Mouse (Mus musculus): ENCODE measurements around the gene Dab2ip. TPM values are rescaled to one million over a fixed set of nuclear protein-coding genes. Genes with fewer than 3 reads are reported as not detected.

The Dab2ip gene
- polyA plus RNA-seq, 1 experiment from 2014 or later, result 44.0 TPM

DNA sequence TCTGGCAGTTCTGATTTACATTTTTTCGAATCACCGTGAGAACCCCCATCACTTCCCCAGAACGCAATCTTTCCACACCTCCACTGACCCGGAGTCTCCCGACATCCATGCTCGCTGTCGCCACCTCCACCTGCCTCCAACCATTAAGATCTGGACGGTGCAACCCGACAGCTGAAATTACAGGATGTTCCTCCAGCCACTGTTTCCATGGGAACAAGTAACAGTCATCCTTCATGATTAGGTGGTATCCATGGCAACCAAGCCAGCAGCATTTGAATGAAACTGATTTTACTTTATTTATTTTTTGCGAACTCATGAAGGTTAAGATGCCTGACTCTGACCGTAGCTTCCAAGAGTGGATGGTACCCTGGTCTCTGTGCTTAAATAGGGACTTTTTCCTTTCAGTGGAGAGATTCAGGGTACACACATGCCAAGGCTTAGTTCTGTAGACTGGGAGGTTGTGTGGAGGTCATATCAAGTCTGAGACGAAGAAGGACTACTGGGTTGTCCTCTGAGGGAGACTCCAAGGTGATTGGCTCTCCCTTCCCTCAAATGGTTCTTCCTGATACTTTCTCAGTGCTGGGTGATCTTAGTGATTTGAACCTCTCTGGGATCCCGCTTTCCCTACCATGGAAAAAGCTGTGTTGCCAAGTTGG lies 79.9 kb downstream of the Dab2ip start:
- H3K4me1 ChIP-seq (replicated peaks), result peaks cover 43% of the 10 kb centered on the region
- no peaks in the 10 kb centered on the region for H3K36me3 ChIP-seq
- H3K4me2 ChIP-seq, result no peak overlapping the region
- H3K4me3 ChIP-seq, result no peak overlapping the region
- H3K9ac ChIP-seq, result no peak overlapping the region
- H3K9me3 ChIP-seq (replicated peaks), result no peaks in the 10 kb centered on the region
- ATAC-seq (replicated peaks; ENCODE audit: insufficient number of reproducible peaks, insufficient read depth, low FRiP score, low read depth), result no peak
- 61% methylated on average over 13 of the region's 13 CpGs for WGBS
- H3K27me3 ChIP-seq, result no peaks in the 10 kb centered on the region
- no peak overlapping the region for H3K27ac ChIP-seq

DNA sequence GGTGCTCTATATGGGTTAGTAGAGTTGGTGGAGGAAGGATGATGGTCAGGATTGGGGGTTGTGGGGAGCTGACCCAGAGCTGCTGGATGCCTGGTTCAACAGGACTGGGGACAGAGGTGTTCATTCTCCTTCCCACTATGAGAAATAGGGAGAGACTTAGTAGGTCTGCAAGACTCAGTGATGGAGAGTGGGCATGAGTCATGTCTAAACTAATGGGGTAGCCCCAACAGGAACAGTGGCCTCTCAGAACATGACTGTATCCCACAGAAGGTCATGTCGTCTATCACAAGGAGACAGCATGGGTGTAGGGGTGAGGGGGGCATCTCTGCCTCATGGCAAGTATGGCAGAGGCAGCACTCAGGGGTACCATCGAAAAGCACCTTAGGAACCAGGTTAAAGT lies 81.7 kb downstream of the Dab2ip start:
- Histone ChIP-seq H3K9ac (no peak overlapping the region), H3K4me1 (replicated peaks) (peaks cover 30% of the 10 kb centered on the region), H3K27me3 (no peaks in the 10 kb centered on the region), H3K27ac (no peak overlapping the region), H3K4me2 (no peak overlapping the region), H3K4me3 (no peak overlapping the region), H3K9me3 (replicated peaks) (no peaks in the 10 kb centered on the region), H3K36me3 (peaks cover 9% of the 10 kb centered on the region; the same call in 1 of the 2 replicates)
- ATAC-seq (replicated peaks; ENCODE audit: insufficient number of reproducible peaks, insufficient read depth, low FRiP score, low read depth), result no peak
- WGBS, result 67% methylated on average over 2 of the region's 2 CpGs

DNA sequence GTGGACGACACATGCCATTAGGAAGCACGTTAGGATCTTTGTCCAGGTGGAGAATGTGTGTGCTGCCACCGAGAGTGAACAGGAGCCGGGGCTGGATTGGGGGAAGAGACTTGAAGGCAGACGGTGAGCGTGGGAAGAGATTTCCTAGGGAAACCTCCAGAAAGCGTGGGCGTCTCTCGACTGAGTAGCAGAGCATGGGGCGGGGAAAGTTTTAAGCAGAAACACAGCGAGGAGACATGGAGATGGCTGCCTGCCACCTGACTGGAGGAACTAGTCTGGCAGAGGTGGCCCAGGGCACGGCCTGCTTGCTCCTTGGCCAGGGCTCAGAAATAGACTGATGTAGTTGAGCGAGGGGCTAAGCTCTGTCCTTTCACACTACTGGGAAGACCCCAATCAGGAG lies 82.5 kb downstream of the Dab2ip start:
- no peak for ATAC-seq (replicated peaks; ENCODE audit: insufficient number of reproducible peaks, insufficient read depth, low FRiP score, low read depth)
- Histone ChIP-seq H3K27me3 (no peaks in the 10 kb centered on the region), H3K27ac (0 out of 2 replicates have a peak overlapping the region, but pooled peaks have one; percentile 0), H3K36me3 (peaks cover 11% of the 10 kb centered on the region; the same call in 1 of the 2 replicates), H3K9me3 (replicated peaks) (no peaks in the 10 kb centered on the region), H3K4me3 (no peak overlapping the region), H3K4me2 (no peak overlapping the region), H3K4me1 (replicated peaks) (peaks cover 25% of the 10 kb centered on the region), H3K9ac (no peak overlapping the region)
- 53% methylated on average over 13 of the region's 13 CpGs for WGBS

DNA sequence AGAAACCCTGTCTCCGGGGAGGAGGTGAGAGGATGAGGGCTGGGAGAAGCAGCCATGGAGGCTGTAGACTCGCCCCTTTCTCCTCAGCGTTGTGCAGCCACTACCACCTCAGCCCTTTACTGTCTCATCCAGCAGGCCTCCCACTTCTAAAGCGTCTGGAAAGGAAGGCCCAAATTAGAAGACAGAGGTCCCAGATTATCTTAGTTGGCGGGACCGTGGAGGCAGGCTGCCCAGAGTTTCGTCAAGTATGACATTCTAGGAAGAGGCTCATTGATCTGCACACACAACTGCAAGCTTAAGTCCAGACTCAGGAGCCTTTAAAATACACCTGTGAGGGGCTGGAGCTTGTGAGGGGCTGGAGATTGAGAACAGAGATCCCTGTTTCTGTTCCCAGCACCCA lies 84.2 kb downstream of the Dab2ip start:
- Histone ChIP-seq H3K9ac (no peak overlapping the region), H3K4me2 (no peak overlapping the region), H3K4me3 (no peak overlapping the region), H3K9me3 (replicated peaks) (no peaks in the 10 kb centered on the region), H3K36me3 (peaks cover 11% of the 10 kb centered on the region; the same call in 1 of the 2 replicates), H3K27me3 (no peaks in the 10 kb centered on the region), H3K4me1 (replicated peaks) (peaks cover 37% of the 10 kb centered on the region), H3K27ac (0 out of 2 replicates have a peak overlapping the region, but pooled peaks have one; percentile 5)
- 0 out of 2 replicates have a peak, but pooled peaks have one; percentile 19 for ATAC-seq (replicated peaks; ENCODE audit: insufficient number of reproducible peaks, insufficient read depth, low FRiP score, low read depth)
- 43% methylated on average over 7 of the region's 7 CpGs for WGBS

DNA sequence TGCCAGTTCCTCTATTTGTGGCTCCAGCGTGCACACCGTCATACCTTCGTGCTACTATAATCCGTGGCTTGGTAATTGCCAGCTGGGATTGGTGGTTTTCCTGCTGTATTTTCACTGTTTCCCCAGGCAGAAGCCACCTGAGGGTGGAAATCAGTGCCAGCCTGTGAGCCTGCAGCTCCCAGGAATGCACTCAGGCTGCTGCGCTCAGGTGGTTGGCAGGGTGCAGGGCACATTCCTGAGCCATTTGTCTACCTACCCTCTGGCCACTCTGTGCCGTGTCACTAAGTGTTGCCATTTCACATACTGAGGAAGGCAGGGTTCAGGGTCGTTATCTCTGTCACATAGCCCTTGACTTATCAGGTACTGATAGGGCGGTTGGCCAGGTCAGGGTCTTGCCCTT lies 88.5 kb downstream of the Dab2ip start:
- no peak overlapping the region for H3K4me2 ChIP-seq
- no peak overlapping the region for H3K9ac ChIP-seq
- H3K4me1 ChIP-seq (replicated peaks), result peaks cover 44% of the 10 kb centered on the region
- WGBS, result 65% methylated on average over 8 of the region's 8 CpGs
- H3K27me3 ChIP-seq, result no peaks in the 10 kb centered on the region
- H3K4me3 ChIP-seq, result no peak overlapping the region
- ATAC-seq (replicated peaks; ENCODE audit: insufficient number of reproducible peaks, insufficient read depth, low FRiP score, low read depth), result no peak
- H3K36me3 ChIP-seq, result peaks cover 11% of the 10 kb centered on the region; the same call in 1 of the 2 replicates
- H3K9me3 ChIP-seq (replicated peaks), result no peaks in the 10 kb centered on the region
- H3K27ac ChIP-seq, result no peak overlapping the region

DNA sequence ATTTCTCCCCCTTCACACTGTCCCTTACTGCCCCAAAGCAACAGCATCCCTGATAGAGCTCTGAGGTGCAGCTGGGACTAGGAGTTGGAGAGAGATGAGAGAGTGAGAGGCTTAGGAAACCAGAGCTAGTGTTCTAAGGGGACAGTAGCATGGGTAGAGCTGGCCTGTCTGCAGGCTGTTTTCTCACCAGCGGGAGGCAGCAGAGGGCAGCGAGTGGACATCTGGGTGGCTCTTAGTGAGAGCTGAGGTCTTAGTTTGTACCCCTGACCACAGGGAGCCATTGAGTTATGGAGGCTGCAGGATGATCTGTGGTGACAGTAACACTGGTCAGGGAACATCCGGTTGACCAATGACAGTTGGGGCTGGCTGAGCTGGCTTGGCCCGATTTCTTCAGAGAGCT lies 91.6 kb downstream of the Dab2ip start:
- no peak overlapping the region for H3K4me3 ChIP-seq
- H3K9me3 ChIP-seq (replicated peaks), result no peaks in the 10 kb centered on the region
- ATAC-seq (replicated peaks; ENCODE audit: insufficient number of reproducible peaks, insufficient read depth, low FRiP score, low read depth), result peak; percentile 45; the same call in 1 of the 2 replicates
- H3K9ac ChIP-seq, result no peak overlapping the region
- H3K4me2 ChIP-seq, result no peak overlapping the region
- peaks cover 46% of the 10 kb centered on the region for H3K4me1 ChIP-seq (replicated peaks)
- peaks cover 3% of the 10 kb centered on the region; the same call in 1 of the 2 replicates for H3K36me3 ChIP-seq
- WGBS, result 41% methylated on average over 4 of the region's 4 CpGs
- H3K27ac ChIP-seq, result no peak overlapping the region
- H3K27me3 ChIP-seq, result no peaks in the 10 kb centered on the region

DNA sequence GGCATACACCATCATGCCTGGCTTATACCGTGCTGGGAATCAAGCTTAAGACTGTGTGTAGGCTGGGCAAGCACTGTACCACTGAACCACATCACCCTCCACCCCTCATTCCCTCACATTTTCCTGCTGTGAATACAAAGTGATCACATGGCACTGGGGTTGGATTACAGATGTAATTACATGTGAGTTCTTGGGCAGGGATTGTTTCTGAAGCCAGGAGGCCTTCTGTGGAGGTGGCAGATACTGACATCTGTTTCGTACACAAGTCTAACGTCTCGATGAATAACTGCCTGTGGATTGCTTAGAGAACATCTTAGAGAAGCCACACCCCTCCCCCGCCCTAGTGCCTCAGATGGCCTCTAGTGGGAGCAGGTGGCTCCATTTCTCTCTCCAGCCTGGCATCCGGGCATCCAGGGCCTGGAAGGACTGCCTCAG lies 93.2 kb downstream of the Dab2ip start:
- no peaks in the 10 kb centered on the region for H3K36me3 ChIP-seq
- 62% methylated on average over 6 of the region's 6 CpGs for WGBS
- no peak overlapping the region for H3K4me2 ChIP-seq
- no peak for ATAC-seq (replicated peaks; ENCODE audit: insufficient number of reproducible peaks, insufficient read depth, low FRiP score, low read depth)
- no peak overlapping the region for H3K4me3 ChIP-seq
- no peak overlapping the region for H3K27ac ChIP-seq
- H3K9ac ChIP-seq, result no peak overlapping the region
- no peaks in the 10 kb centered on the region for H3K9me3 ChIP-seq (replicated peaks)
- no peaks in the 10 kb centered on the region for H3K27me3 ChIP-seq
- H3K4me1 ChIP-seq (replicated peaks), result peaks cover 51% of the 10 kb centered on the region

DNA sequence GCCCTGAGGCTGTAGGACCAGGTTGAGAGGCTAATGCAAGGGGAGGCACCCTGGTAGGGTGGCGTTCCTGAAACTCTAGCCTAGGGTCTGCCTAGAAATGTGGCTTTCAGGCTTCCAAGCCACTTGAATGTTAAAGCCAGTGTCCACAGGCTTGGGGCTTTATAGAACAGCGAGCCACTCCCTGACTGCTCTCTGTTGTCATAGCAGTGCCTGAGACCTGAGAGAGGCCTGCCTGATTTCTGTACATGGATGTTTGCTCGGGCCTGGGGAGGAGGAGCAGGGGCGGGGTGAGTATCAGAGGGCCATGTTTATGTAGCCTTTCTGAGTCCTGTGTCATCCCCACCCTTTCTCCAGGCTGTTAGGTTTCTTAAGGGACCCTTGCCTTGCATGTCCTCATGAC lies 94.9 kb downstream of the Dab2ip start:
- ATAC-seq (replicated peaks; ENCODE audit: insufficient number of reproducible peaks, insufficient read depth, low FRiP score, low read depth), result no peak
- Histone ChIP-seq H3K27me3 (no peaks in the 10 kb centered on the region), H3K27ac (no peak overlapping the region), H3K9me3 (replicated peaks) (no peaks in the 10 kb centered on the region), H3K4me1 (replicated peaks) (peaks cover 50% of the 10 kb centered on the region), H3K9ac (no peak overlapping the region), H3K4me3 (no peak overlapping the region), H3K4me2 (no peak overlapping the region), H3K36me3 (no peaks in the 10 kb centered on the region)
- 70% methylated on average over 4 of the region's 4 CpGs for WGBS

DNA sequence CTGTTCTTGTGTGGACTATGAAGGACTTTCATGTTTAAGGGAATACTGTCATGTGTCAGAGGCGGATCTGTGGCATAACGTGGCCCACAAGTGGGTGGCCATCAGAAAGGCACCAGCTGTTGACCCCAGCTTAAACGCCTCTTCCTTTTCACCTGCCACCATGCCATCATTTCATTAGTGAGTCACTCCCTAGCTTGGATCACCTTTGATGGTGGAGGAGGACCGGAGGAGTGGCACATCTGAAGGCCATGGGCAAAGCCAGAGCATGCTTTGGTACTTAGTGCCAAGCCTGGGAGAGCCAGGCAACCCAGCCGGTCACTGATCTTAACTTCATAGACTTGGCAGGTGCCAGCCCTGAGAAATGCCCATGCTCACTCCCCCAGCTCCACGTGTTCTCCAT lies 96.7 kb downstream of the Dab2ip start:
- Histone ChIP-seq H3K9ac (no peak overlapping the region), H3K9me3 (replicated peaks) (no peaks in the 10 kb centered on the region), H3K27ac (no peak overlapping the region), H3K36me3 (no peaks in the 10 kb centered on the region), H3K4me1 (replicated peaks) (peaks cover 62% of the 10 kb centered on the region), H3K4me3 (no peak overlapping the region), H3K27me3 (no peaks in the 10 kb centered on the region), H3K4me2 (no peak overlapping the region)
- WGBS, result 80% methylated on average over 6 of the region's 6 CpGs
- ATAC-seq (replicated peaks; ENCODE audit: insufficient number of reproducible peaks, insufficient read depth, low FRiP score, low read depth), result no peak

DNA sequence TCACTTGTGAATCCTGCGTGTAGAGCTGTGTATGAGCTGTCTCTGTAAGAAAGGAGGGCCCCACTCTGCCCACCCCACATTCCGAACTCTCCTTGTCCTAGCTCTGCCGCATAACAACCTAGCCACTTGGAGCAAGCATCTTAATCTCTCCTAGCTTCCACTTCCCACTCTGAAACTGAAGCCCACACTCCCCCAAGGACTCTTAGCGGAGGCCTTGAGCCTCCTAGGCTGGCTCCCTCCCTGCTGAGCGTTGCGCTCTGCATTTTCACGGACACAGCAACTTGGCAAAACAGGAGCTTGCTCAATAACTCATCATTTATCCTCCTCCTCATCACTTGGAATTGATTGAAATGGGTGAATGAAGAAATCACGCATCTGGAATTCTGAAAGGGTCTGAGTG lies 97.9 kb downstream of the Dab2ip start:
- Histone ChIP-seq H3K27ac (no peak overlapping the region), H3K4me1 (replicated peaks) (peaks cover 61% of the 10 kb centered on the region)
- WGBS, result 57% methylated on average over 8 of the region's 8 CpGs

DNA sequence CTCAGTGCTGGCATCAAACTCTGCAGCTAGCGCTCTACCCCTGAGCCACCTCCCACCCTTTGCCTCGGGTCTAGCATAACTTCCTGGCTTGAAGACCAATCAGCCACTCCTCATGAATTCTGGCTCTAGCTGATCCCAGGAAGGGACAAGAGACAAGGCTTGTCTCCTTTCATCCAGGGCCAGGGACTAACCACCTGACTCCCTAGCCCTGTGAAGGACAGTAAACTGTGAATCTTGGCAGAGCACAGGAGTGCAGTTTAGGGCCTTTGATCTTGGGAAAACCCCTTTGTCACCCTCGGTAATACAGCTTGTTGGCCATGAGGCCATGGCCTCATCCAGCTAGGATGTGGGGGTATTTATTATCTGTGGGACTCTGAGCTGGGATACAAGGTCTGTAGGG lies 100.2 kb downstream of the Dab2ip start:
- ATAC-seq (replicated peaks; ENCODE audit: insufficient number of reproducible peaks, insufficient read depth, low FRiP score, low read depth), result no peak
- Histone ChIP-seq H3K4me3 (no peak overlapping the region), H3K4me2 (no peak overlapping the region), H3K27ac (peak overlapping the region; percentile 39), H3K9ac (no peak overlapping the region), H3K9me3 (replicated peaks) (no peaks in the 10 kb centered on the region), H3K4me1 (replicated peaks) (peaks cover 61% of the 10 kb centered on the region), H3K27me3 (no peaks in the 10 kb centered on the region), H3K36me3 (no peaks in the 10 kb centered on the region)
- 36% methylated on average over 3 of the region's 3 CpGs for WGBS

More for the DNA sequence above, 97.9 kb downstream of the Dab2ip start:
- no peaks in the 10 kb centered on the region for H3K9me3 ChIP-seq (replicated peaks)
- no peak overlapping the region for H3K4me2 ChIP-seq
- H3K36me3 ChIP-seq, result no peaks in the 10 kb centered on the region
- no peak overlapping the region for H3K9ac ChIP-seq
- no peaks in the 10 kb centered on the region for H3K27me3 ChIP-seq
- H3K4me3 ChIP-seq, result no peak overlapping the region
- no peak for ATAC-seq (replicated peaks; ENCODE audit: insufficient number of reproducible peaks, insufficient read depth, low FRiP score, low read depth)

DNA sequence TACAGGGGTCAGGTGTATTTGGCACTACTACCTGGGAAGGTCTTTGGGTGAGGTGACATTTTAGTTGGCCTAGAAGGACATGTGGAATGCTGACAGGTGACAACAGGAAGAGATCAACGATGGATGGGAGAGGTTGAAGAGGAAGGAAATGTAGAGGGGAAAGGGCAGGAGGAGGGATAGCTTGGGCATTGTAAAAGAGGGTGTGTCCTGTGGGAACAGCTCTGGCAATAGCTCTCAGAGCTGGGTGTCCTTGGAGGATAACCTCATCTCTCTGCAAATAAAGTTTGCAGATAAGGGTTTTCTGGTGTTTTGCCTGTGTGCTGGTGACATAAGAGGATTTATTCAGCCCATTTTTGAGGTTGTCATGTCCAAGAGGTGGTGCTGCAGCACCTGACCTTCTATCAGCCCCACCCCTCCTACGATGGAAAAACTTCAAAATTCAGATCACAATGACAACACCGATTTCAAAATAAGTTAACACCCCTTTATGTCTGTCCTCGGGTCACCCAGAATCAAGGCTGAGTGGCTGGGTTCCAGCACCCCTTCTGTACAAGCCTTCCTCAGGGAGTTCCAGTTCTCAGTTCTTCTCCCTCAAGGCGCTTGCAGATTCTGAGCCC lies 101.6 kb downstream of the Dab2ip start:
- ATAC-seq (replicated peaks; ENCODE audit: insufficient number of reproducible peaks, insufficient read depth, low FRiP score, low read depth), result no peak
- Histone ChIP-seq H3K36me3 (no peaks in the 10 kb centered on the region), H3K27ac (no peak overlapping the region), H3K9ac (no peak overlapping the region), H3K4me1 (replicated peaks) (peaks cover 68% of the 10 kb centered on the region), H3K9me3 (replicated peaks) (no peaks in the 10 kb centered on the region), H3K27me3 (no peaks in the 10 kb centered on the region), H3K4me2 (no peak overlapping the region), H3K4me3 (no peak overlapping the region)
- 74% methylated on average over 5 of the region's 5 CpGs for WGBS

Data from heart, embryonic 15.5 days (tissue).